Mouse (Mus musculus) olfactory bulb, adult 2 months (tissue): ENCODE measurements around the gene Ap1b1. TPM values are rescaled to one million over a fixed set of nuclear protein-coding genes. Genes with fewer than 3 reads are reported as not detected.

Experiments
- H3K27ac ChIP-seq: fragments of 200-500 bp; 2 replicates; pipeline ENCODE4 v1.5.1; 2012; ENCODE audit warnings: low read depth, low read length; ENCODE audit not compliant: insufficient read depth
- H3K4me1 ChIP-seq: fragments of 200-500 bp; 2 replicates; pipeline ENCODE4 v1.6.1; 2012; ENCODE audit warnings: low read length; ENCODE audit not compliant: control insufficient read depth, insufficient read depth
- H3K4me3 ChIP-seq: fragments of 200-500 bp; 2 replicates; pipeline ENCODE4 v1.5.1; 2012; ENCODE audit warnings: mild to moderate bottlenecking, low read depth, low read length, moderate library complexity; ENCODE audit not compliant: insufficient read depth
- CTCF ChIP-seq: fragments of 200-500 bp; IDR thresholded peaks from 2 replicates; pipeline ENCODE4 v1.5.1; 2012; ENCODE audit warnings: low read depth, mild to moderate bottlenecking, low read length, moderate library complexity; ENCODE audit not compliant: insufficient read depth
- POLR2A ChIP-seq: fragments of 200-500 bp; IDR thresholded peaks from 2 replicates; pipeline ENCODE4 v1.6.1; 2012; ENCODE audit warnings: mild to moderate bottlenecking, low read depth, low read length, moderate library complexity; ENCODE audit not compliant: insufficient read depth
- WGBS: fragments of 180-500 bp; shearing (Covaris S2); methylation state at CpG from one replicate; pipeline ENCODE4 v1.1.7; 2018; 5-methylcytosine and 5-hydroxymethylcytosine counted together
- polyA plus RNA-seq: library from polyadenylated mRNA; stranded (reverse); fragments of >200 nt; gene quantifications from 2 replicates; pipeline ENCODE4 v1.2.4, GENCODE M21; 2012; ENCODE audit warnings: low replicate concordance; ENCODE audit not compliant: missing spikeins, insufficient read depth, insufficient read length

Gene Ap1b1
- polyA plus RNA-seq, 1 experiment, result not detected

DNA sequence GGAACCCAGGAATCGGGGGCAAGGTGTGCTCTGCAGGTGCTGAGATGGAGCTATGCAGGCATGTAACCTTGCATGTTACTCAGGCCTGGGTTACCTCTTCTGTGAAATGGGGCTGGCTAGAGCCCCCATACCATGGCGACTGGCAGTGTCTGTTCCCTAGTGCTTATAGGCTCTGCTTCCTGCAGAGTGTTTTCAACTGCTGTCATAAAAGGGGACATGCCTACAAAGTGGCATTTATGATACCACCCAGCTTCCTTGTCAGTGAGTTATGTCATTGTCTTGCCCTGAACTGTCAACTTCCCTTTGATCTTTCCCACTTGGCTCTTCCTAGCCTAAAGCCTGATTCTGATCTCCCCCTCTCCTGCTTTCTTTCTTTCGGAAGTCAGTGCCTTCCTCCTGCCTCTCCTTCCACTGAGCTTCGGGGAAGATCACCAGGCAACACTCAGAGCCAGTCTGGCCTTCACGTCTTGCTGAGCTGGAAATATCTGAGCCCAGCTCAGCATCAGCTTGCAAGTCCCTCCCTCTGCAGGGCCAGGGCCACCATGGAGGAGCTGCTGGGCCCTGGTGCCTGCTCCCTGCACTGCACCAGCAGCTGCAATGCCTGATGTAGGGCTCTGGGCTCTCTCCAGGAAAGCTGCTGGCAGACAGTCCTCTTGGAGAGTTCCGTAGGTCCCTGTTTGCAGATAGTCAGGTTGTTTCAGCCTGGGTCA lies 23.4 kb upstream of the Ap1b1 start:
- 63% methylated on average over 6 of the region's 6 CpGs for WGBS
- no peak for TF ChIP-seq POLR2A
- no peak for TF ChIP-seq CTCF
- Histone ChIP-seq H3K27ac (no peak overlapping the region), H3K4me3 (no peak overlapping the region), H3K4me1 (peaks cover 11% of the 10 kb centered on the region; the same call in 1 of the 2 replicates)

DNA sequence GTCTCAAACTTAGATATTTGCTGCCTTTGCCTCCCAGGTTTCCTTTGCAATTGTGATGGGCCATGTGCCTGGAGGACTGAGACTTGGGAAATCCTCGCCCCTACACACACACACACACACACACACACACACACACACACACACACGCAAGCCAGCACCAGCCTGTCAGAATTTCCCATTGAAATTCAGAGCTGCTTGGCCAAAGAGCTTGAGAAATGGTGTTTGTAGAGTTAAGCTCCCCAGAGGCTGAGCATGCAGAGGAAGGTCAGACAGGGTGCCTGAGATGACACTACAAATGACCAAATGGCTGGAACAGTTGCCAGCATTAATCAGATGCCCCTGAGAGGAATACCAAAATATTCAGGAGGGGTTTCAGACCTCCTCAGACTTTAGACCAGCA lies 20.3 kb upstream of the Ap1b1 start:
- Histone ChIP-seq H3K27ac (no peak overlapping the region), H3K4me3 (no peak overlapping the region), H3K4me1 (peaks cover 9% of the 10 kb centered on the region; the same call in 1 of the 2 replicates)
- WGBS, result 70% methylated on average over 2 of the region's 2 CpGs
- TF ChIP-seq CTCF (no peak), POLR2A (no peak)

DNA sequence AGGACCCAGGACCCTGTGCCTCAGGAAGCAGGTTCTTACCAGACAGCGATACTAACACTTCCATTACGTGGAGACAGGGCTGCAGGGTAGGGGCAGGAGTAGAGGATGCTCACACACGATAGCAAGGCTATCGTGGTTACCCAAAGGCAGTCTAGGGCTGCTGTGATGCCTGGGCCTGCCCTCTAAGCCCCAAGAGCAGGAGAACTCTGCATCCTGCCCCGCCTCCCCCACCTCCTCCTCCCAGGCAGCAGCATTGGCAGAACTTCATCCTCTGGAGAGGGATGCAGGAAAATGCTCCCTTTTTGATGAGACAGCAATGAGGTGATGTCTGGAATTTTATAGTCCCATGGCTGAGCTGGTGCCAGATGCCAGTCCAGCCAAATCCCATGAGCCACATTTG lies 19.7 kb upstream of the Ap1b1 start:
- no peak for TF ChIP-seq CTCF

DNA sequence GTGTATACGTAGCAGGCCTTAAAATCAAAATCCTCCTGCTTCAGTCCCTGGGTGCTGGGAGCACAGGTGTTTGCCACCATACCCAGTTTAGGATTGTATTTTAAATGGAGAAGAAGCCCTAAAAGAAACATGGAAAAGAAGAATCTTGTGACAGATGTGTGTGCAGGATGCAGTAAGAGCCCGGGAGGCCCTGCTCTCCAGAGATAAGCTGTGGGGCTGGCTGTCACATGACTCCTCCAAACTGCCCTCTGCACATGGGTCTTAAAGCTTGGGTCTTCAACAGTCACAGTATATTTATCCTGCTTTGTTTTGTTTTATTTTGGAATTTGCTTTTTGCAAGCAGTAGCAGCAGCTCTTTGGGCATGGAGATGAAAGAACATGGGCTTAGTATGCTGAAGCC lies 19.1 kb upstream of the Ap1b1 start:
- Histone ChIP-seq H3K4me1 (peaks cover 9% of the 10 kb centered on the region; the same call in 1 of the 2 replicates), H3K27ac (no peak overlapping the region), H3K4me3 (no peak overlapping the region)
- WGBS, result 78% methylated on average over 2 of the region's 2 CpGs
- TF ChIP-seq POLR2A (no peak), CTCF (no peak)

More for the DNA sequence above, 19.7 kb upstream of the Ap1b1 start:
- Histone ChIP-seq H3K4me1 (peaks cover 9% of the 10 kb centered on the region; the same call in 1 of the 2 replicates), H3K4me3 (no peak overlapping the region), H3K27ac (no peak overlapping the region)
- WGBS, result 67% methylated on average over 5 of the region's 5 CpGs

DNA sequence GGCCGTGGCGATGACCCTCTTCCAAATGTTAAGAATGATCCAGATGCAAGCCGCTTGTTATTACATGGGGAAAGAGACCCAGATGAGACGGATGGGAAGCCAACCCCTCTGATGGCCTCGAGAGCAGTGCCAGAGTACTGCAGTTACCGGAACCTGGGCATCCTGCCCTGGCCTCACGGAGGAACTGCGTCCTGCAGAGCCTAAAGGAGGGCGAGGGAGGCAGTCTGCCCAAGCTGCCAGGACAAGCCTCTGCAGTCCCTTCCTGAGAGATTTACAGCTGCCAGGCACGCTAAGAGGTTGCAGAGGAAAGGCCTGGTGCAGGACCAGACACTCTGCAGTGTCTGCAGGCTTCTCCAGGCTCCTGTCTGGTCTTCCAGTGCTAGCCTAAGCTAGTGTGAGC lies 18.2 kb upstream of the Ap1b1 start:
- no peak for TF ChIP-seq CTCF
- no peak for TF ChIP-seq POLR2A
- no peak overlapping the region for H3K4me3 ChIP-seq
- peaks cover 9% of the 10 kb centered on the region for H3K4me1 ChIP-seq
- 65% methylated on average over 10 of the region's 10 CpGs for WGBS
- H3K27ac ChIP-seq, result no peak overlapping the region

DNA sequence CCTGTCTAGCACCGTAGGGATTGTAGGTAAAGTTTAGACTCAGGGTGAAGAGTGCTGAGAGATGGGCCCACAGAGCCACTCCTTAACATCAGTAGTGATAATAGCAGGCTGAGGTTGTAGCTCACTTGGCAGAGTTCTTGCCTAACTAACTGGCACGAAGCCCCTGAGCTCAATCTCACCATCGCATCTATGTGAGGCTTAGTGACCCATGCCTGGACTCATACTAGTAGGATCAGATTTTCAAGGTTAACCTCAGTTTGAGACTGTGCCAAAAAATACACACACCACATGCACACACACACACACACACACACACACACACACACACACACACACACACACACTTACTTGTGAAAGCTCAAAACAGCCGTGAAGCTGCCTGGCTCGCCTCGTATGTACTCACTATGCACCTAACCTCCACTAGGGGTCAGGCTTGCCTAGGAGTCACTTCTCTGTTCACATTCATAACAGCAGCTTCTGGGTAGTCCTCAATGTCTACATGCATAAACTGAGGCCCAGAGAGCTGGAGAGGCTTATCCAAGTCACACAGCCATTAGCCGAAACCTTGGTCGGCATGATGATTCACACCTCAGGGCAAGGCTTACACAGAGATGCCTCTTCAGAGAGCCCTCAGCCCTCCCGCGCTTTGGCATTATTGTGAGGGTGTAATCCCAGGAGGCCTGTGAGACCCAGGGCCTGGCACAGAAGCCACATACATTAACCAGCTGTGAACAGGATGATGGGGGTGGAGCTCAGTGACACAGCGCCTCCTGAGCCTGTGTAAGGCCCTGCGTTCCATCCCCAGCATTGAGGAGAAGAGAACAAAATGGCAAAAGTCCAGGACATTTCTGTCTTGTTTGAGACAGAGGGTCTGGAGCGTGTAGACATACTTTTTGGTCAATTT lies 13.4 kb upstream of the Ap1b1 start:
- no peak overlapping the region for H3K27ac ChIP-seq
- H3K4me3 ChIP-seq, result no peak overlapping the region
- no peak for TF ChIP-seq CTCF
- TF ChIP-seq POLR2A, result no peak
- H3K4me1 ChIP-seq, result peaks cover 4% of the 10 kb centered on the region
- WGBS, result 45% methylated on average over 13 of the region's 13 CpGs

DNA sequence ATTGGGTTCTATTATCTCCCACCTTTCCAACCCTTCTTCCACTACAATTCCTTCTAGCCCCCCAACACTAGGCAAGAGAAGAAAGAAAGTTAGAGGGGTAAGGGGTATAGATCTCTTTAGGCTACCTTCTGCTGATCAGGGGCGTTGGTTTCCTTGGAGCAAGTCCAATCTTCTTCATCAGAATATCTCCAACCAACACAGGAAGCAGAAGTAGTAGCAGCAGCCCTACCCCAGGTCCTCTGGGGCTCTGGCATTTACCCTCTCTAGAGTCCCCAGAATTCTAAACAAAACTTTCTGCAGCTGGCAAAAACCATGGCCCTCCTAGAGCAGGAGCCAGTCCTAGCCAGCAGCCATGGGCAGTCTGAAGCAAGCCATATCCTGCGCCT lies 12.8 kb upstream of the Ap1b1 start:
- no peak for TF ChIP-seq POLR2A
- TF ChIP-seq CTCF, result no peak
- 86% methylated on average over 2 of the region's 2 CpGs for WGBS
- no peak overlapping the region for H3K4me3 ChIP-seq
- peaks cover 4% of the 10 kb centered on the region for H3K4me1 ChIP-seq
- no peak overlapping the region for H3K27ac ChIP-seq

DNA sequence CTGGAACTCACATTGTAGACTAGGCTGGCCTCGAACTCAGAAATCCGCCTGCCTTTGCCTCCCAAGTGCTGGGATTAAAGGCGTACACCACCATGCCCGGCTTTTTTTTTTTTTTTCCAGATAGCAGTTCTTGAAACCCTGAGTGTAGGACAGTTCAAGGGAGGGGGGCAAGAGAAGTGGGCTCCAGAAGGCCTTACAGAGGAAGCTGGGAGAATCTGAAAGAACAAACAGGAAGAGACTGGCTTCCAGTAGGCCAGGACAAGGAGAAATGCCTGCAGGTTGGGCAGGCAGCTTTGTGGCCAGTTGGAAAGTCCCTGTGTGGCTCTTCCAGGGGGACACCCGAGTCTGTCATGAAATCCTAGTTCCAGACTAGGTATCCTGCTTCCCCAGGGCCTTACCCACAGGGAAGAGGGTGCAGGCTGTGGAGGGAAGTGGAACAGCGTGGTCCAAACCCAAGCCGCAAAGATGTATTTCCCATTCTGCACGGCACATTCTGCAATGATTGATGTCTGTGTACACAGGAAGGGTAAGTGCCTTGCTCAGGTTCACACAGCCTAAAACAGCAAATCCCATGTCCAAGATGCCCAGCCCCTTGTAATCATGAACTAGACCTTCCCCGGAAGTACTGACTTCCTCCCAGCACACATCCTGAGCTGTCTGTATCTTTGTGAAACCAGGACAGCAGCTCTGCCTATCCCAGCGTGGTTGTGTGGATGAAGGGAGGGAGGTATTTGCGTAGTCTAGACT lies 12.1 kb upstream of the Ap1b1 start:
- TF ChIP-seq CTCF (no peak), POLR2A (no peak)
- no peak overlapping the region for H3K4me3 ChIP-seq
- 81% methylated on average over 11 of the region's 11 CpGs for WGBS
- H3K4me1 ChIP-seq, result peaks cover 4% of the 10 kb centered on the region
- H3K27ac ChIP-seq, result no peak overlapping the region

DNA sequence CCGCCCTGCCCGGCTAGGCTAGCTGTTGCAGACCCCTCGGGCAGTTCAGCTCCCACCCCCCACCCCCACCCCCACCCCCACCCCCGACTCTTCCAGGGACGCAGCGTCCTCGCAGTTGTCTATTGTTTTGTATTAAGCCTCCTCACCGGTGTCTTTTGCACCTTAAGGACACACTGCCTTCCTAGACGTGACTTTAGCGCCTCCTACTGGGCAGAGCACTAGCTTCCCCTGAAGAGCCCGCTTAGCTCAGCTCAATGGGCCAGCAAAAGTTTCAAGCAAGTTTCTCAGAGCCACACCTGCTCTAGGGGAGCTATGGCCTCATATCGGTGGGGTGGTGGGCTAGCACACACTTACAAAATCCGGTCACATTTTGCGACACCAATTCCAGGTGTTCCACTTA lies 11.0 kb upstream of the Ap1b1 start:
- H3K4me3 ChIP-seq, result no peak overlapping the region
- H3K27ac ChIP-seq, result no peak overlapping the region
- TF ChIP-seq POLR2A, result no peak
- peak; percentile 45 for TF ChIP-seq CTCF
- peaks cover 4% of the 10 kb centered on the region for H3K4me1 ChIP-seq
- WGBS, result 7% methylated on average over 14 of the region's 14 CpGs
